Mouse (Mus musculus): ENCODE data around the gene Eri2.

Eri2 gene

GRCm38 (mm10) chr7:119793586-119794250, at the start of gene Eri2, which contains the start of gene Rexo5:
TSS of gene Eri2 (minus strand) at chr7:119794058.
TSS of gene Rexo5 (plus strand) at chr7:119794006.
- under 1% methylated on average over 53 of the region's 53 CpGs for WGBS

GRCm38 (mm10) chr7:119841820-119842449, 48.1 kb upstream of the Eri2 start:
- 96% methylated on average over 4 of the region's 4 CpGs for WGBS

GRCm38 (mm10) chr7:119835996-119836777, 42.3 kb upstream of the Eri2 start:
- 94% methylated on average over 4 of the region's 4 CpGs for WGBS

GRCm38 (mm10) chr7:119835371-119835770, 41.5 kb upstream of the Eri2 start:
- WGBS = 95% methylated on average over 1 of the region's 1 CpGs

- WGBS = 91% methylated on average over 3 of the region's 3 CpGs
Measured at GRCm38 (mm10) chr7:119808723-119809122, 14.9 kb upstream of the Eri2 start.

GRCm38 (mm10) chr7:119807396-119807795, 13.5 kb upstream of the Eri2 start:
- WGBS = 98% methylated on average over 5 of the region's 5 CpGs

- WGBS = 73% methylated on average over 3 of the region's 3 CpGs
Measured at GRCm38 (mm10) chr7:119800991-119801390, 7.1 kb upstream of the Eri2 start.

GRCm38 (mm10) chr7:119800488-119800887, 6.6 kb upstream of the Eri2 start:
- 95% methylated on average over 3 of the region's 3 CpGs for WGBS

DNA sequence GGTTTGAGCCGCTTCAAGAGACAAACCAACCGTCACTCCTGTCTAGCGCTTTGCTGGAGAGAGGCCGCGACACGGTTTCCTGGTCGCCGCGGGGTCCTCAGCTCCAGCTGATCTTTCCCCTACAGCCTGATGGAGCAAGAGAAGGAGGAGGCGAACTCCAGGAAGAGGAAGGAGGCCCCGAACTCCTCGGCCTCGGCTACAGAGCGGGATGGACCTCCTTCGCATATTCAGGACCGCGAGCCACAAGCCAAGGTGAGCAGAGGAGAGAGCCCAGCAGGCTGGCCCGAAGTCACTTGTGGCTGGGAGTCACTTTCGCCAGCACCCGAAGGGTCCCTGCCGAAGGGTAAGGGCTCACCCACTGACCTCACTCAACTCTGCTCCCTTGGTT, 387 bp upstream of the Eri2 start:
- WGBS = 1% methylated on average over 21 of the region's 21 CpGs

GRCm38 (mm10) chr7:119789024-119789423, 4.8 kb downstream of the Eri2 start:
- 92% methylated on average over 3 of the region's 3 CpGs for WGBS

DNA sequence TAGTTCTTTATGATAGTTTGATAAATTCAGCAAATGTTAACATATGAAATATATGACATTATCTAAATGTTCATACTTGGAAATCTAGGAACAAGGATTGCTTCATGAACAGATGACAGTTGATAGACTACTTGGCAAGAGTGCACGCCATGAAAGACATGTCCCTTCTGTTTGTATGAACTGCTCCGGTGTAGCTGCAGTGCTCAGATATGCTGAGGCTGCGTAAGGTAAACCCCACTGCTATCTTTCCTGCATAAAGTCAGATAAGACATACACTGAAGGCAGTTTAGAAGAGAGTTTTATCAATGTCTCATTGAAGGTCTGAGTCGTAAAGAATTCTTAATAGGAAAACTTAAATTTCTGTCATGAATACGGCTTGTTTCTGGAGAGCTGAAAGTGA, 8.9 kb downstream of the Eri2 start:
- WGBS = 89% methylated on average over 5 of the region's 5 CpGs

- WGBS = 97% methylated on average over 2 of the region's 2 CpGs
Measured at GRCm38 (mm10) chr7:119783453-119783852, 10.4 kb downstream of the Eri2 start.

GRCm38 (mm10) chr7:119769895-119770294, 24.0 kb downstream of the Eri2 start:
- WGBS = 93% methylated on average over 8 of the region's 8 CpGs

- 78% methylated on average over 6 of the region's 6 CpGs for WGBS
Measured at GRCm38 (mm10) chr7:119766996-119767395, 26.9 kb downstream of the Eri2 start.

- 83% methylated on average over 3 of the region's 3 CpGs for WGBS
Measured at GRCm38 (mm10) chr7:119764377-119764776, 29.5 kb downstream of the Eri2 start.

- WGBS = 62% methylated on average over 4 of the region's 4 CpGs
Measured at GRCm38 (mm10) chr7:119762166-119762697, 31.6 kb downstream of the Eri2 start.

GRCm38 (mm10) chr7:119760527-119760951, 33.3 kb downstream of the Eri2 start, which contains the start of gene Acsm3:
TSS of gene Acsm3 (plus strand) at chr7:119760923.
- WGBS = 85% methylated on average over 11 of the region's 11 CpGs

- 94% methylated on average over 1 of the region's 1 CpGs for WGBS
Measured at GRCm38 (mm10) chr7:119753696-119754095, 40.2 kb downstream of the Eri2 start.

GRCm38 (mm10) chr7:119749942-119750341, 43.9 kb downstream of the Eri2 start:
- WGBS = 69% methylated on average over 2 of the region's 2 CpGs

DNA sequence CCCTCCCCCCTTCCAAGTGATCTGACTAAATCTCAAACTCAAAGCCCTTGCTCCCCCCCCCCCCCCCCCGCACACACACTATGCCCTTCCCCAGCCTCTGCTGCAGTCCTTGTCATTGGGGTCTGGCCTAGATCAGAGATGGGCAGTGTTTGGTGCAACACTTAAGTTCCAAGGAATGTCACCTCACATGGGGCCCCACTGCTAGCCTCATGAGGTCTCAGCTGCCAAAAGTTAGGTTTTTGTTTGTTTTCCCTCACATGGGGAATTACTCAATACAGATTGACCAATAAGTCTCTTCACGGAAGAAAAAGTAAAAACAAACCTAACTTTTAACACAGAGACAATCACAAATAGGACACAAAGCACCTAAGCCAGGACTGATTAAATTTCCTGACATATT, 45.1 kb downstream of the Eri2 start:
- 70% methylated on average over 2 of the region's 2 CpGs for WGBS

DNA sequence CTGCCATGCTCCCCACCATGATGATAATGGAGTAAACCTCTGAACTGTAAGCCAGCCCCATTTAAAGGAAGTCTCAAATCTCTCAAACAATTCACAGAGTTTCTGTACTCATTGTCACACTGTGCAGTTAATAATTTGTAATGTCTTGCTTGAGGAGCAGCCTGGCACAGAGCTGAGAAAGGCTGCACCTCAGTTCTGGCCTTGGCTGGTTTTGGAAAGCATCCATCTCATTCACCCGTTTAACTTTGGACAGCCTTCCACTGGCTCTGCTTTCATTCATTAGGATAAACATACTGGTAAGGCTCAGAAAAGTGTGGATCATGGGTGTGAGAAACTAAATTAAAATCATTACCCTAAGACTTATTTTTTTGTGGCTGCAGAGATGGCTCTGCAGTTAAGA, 48.0 kb downstream of the Eri2 start:
- WGBS = 35% methylated on average over 1 of the region's 1 CpGs

GRCm38 (mm10) chr7:119744321-119744720, 49.5 kb downstream of the Eri2 start:
- WGBS = 11% methylated on average over 34 of the region's 34 CpGs

Measured in cerebral cortex, adult 2 months (tissue).